Mouse (Mus musculus): ENCODE results near the gene Optn.

DNA sequence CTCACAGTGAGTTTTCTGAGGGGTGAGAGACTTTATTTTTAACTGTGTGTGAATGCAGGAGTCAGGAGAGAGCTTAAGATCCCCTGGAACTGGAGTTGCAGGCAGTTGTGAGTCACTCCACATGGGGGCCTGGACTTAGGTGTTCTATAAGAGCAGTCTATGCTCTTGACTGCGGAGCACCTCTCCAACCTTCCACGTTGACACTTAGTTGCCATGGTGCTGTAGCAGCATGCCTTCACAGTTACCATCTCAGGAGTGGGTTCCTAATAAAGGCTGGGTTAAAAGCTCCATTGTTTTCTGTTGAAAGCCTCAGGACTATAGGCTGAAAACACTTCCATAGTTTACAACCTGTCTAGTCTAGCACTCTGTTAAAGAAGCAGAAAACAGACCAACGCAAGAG, 26.5 kb downstream of the Optn start:
- TF ChIP-seq CTCF (IDR thresholded peaks at IDR 0.05; ENCODE audit: insufficient read depth, low read length) (no peak), POLR2A (IDR thresholded peaks at IDR 0.05; ENCODE audit: borderline replicate concordance, extremely low read depth, low read depth, low read length) (no peak)
